In the genomic region with DNA sequence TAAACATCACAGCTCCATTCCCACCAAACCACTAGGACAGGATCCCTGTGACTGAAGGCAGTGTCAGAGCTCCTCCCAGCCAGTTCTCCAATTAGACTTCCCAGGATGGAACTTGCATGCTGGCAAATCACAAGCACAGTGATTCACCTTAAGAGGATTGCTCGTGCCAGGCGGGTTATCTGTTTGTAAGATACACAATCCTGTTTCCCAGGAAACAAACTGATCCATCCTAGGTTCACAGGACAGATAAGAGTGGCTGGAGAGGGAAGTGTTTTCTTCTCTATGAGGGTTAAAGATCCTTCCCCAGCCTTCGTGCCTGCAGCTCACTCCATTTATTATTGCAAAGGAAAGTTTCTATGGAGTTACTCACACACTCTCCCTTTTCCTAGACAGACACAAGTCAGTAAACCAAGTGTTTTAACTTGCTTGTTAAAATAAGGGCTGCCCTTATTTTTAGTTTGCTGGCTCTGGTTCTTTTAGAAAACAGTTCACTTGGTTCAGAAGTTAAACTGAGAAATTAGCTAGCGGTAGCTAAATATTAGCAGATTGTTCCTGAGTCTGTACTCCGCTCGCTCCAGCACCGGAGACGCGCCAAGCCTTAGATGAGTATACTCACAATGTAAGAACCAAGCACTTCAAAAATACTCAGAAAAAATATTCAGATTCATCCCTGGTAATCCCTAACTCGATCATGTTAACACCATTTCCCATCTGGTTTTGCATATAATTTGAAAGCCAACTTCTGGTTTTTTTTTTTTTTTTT, we compare ENCODE assay signal across 23 mouse cellular contexts. TPM values are rescaled to one million over a fixed set of nuclear protein-coding genes. Genes with fewer than 3 reads are reported as not detected.
DNase-seq lines count a peak whose midpoint lies in the region; ATAC-seq and TF ChIP-seq lines count a peak whose summit lies in the region.
"Had no signal": no experiment of that assay in that cellular context is flagged by ENCODE, and none has a peak within 500 bp of the region (broad histone marks: within the 10 kb centered on the region; RNA-seq: fewer than 3 reads in every experiment).

No protein-coding gene starts in this region.

- H3K27ac ChIP-seq in kidney, adult 2 months (ENCODE audit: insufficient read depth, low read depth, low read length): peak overlapping the region; percentile 14; the same call in 1 of the 2 replicates
- H3K27ac ChIP-seq in kidney, embryonic 15.5 days: no peak overlapping the region
- H3K27ac ChIP-seq: hindbrain, embryonic 10.5 days; kidney, postnatal 0 days; liver, embryonic 15.5 days; lung, embryonic 15.5 days had no signal

- no peak overlapping the region for H3K9ac ChIP-seq in kidney, embryonic 15.5 days
- H3K9ac ChIP-seq: forebrain, postnatal 0 days; liver, embryonic 15.5 days; lung, embryonic 15.5 days had no signal

- peak; percentile 73 for DNase-seq in kidney, adult 2 months
- peak; percentile 8 for DNase-seq in retina, adult 2 months (ENCODE audit: low read depth, low spot score)
- no peak for DNase-seq in retina, embryonic 14.5 days (ENCODE audit: low spot score)
- DNase-seq in kidney, postnatal 36 days: peak; percentile 55 to 61
- DNase-seq in lung, postnatal 4 days: no peak
- DNase-seq in layer of hippocampus, adult 8-10 months (ENCODE audit: low spot score in 2 of 2): no peak
- DNase-seq: adrenal gland, adult 8-10 months; B cell, adult 2 months; cerebellum, adult 18-20 months; cerebellum, postnatal 14 days; forebrain, postnatal 0 days; layer of hippocampus, adult 9-11 months; lung, postnatal 36 days; midbrain, embryonic 14.5 days; right cerebral cortex, adult 18-20 months; spleen, adult 18-20 months had no signal

- H3K36me3 ChIP-seq in kidney, adult 2 months (ENCODE audit: control insufficient read depth, insufficient read depth, low read length): no peaks in the 10 kb centered on the region
- no peaks in the 10 kb centered on the region for H3K36me3 ChIP-seq in kidney, embryonic 15.5 days
- H3K36me3 ChIP-seq: hindbrain, embryonic 10.5 days; liver, embryonic 15.5 days; lung, embryonic 15.5 days had no signal

- no peak overlapping the region for H3K4me3 ChIP-seq in kidney, adult 2 months (ENCODE audit: insufficient read depth, low read depth, low read length)
- H3K4me3 ChIP-seq in kidney, embryonic 15.5 days (replicated peaks): no peak overlapping the region
- H3K4me3 ChIP-seq: hindbrain, embryonic 10.5 days; liver, embryonic 15.5 days; lung, embryonic 15.5 days had no signal

- H3K9me3 ChIP-seq in kidney, embryonic 15.5 days (replicated peaks): no peaks in the 10 kb centered on the region
- H3K9me3 ChIP-seq: liver, embryonic 15.5 days; lung, embryonic 15.5 days had no signal

- ATAC-seq in kidney, embryonic 15.5 days (replicated peaks; ENCODE audit: low FRiP score): no peak
- ATAC-seq: forebrain, postnatal 0 days; hindbrain, embryonic 16.5 days had no signal

- no peak for TF ChIP-seq CTCF in kidney, adult 2 months (conservative IDR thresholded peaks at IDR 0.05; ENCODE audit: insufficient read depth, insufficient read length, low read depth, low read length)

- peaks cover 5% of the 10 kb centered on the region; the same call in 1 of the 2 replicates for H3K4me1 ChIP-seq in kidney, adult 2 months (ENCODE audit: control insufficient read depth, insufficient read depth, low read length)
- no peaks in the 10 kb centered on the region for H3K4me1 ChIP-seq in kidney, embryonic 15.5 days
- H3K4me1 ChIP-seq: hindbrain, embryonic 10.5 days; liver, embryonic 15.5 days; lung, embryonic 15.5 days had no signal

- no peak for TF ChIP-seq POLR2A in kidney, adult 2 months (IDR thresholded peaks at IDR 0.05; ENCODE audit: low read depth, low read length)

- no peaks in the 10 kb centered on the region for H3K27me3 ChIP-seq in kidney, adult 2 months (replicated peaks; ENCODE audit: control insufficient read depth, insufficient read depth, low read length)
- no peaks in the 10 kb centered on the region for H3K27me3 ChIP-seq in kidney, embryonic 15.5 days
- H3K27me3 ChIP-seq: liver, embryonic 15.5 days; lung, embryonic 15.5 days had no signal

- no peak overlapping the region for H3K4me2 ChIP-seq in kidney, embryonic 15.5 days
- H3K4me2 ChIP-seq: heart, embryonic 11.5 days; liver, embryonic 15.5 days; lung, embryonic 15.5 days had no signal

- 52% methylated on average over 10 of the region's 10 CpGs for WGBS in kidney, adult 2 months
- WGBS in kidney, embryonic 15.5 days: 82% methylated on average over 10 of the region's 10 CpGs

RNA-seq across cellular contexts. Expression of a gene that starts 51.0 kb away (rescaled TPM):
- polyA plus RNA-seq in kidney, adult 2 months (2012; rRNA removed): 31.1 and 34.6 TPM in 2 replicates
- 14.3 and 18.6 TPM in 2 replicates for polyA plus RNA-seq in kidney, embryonic 15.5 days (2015; fragmentation: Nextera tagmentation; extraction: Ambion mirVana)
- 10 to 100 TPM; 35.0 to 41.8 (median 37.4) TPM for total RNA-seq in layer of hippocampus, adult 8-10 months (2022)

RNA-seq across cellular contexts. Expression of a gene that starts 53.8 kb away (rescaled TPM):
- 299 and 319 TPM in 2 replicates for polyA plus RNA-seq in kidney, adult 2 months (2012; rRNA removed)
- 131 and 136 TPM in 2 replicates for polyA plus RNA-seq in kidney, embryonic 15.5 days (2015; fragmentation: Nextera tagmentation; extraction: Ambion mirVana)
- 100 to 1,000 TPM; 117 to 140 (median 130) TPM for total RNA-seq in layer of hippocampus, adult 8-10 months (2022)

Comparison
In these comparisons a context has a peak if more than half of its experiments do, and no peak if none do; other contexts are left out.
1. DNase-seq: peak in kidney, adult 2 months (single experiment), retina, adult 2 months (single experiment) and kidney, postnatal 36 days (2 of 2); none in retina, embryonic 14.5 days (single experiment), lung, postnatal 4 days (0 of 2) and layer of hippocampus, adult 8-10 months (0 of 2).